Mouse (Mus musculus): ENCODE measurements around the gene Prss21.
"Not testable (repeated sequence)": the region's sequence is repeated elsewhere in the genome, so short reads cannot be mapped to it uniquely, and the experiment has no call there.

Gene Prss21

GRCm38 (mm10) chr17:23862926-23863325 lies 4.9 kb upstream of the Prss21 start:
- no peak for DNase-seq (ENCODE audit: extremely low read depth, low read depth)

- no peak for DNase-seq (ENCODE audit: extremely low read depth, low read depth)
Measured at GRCm38 (mm10) chr17:23868513-23868912, 657 bp downstream of the Prss21 start.

- peak; percentile 12 for DNase-seq (ENCODE audit: extremely low read depth, low read depth)
Measured at GRCm38 (mm10) chr17:23873884-23874856, 6.3 kb downstream of the Prss21 start.

- no peak for DNase-seq (ENCODE audit: extremely low read depth, low read depth)
Measured at GRCm38 (mm10) chr17:23876741-23877140, 8.9 kb downstream of the Prss21 start.

- DNase-seq (ENCODE audit: extremely low read depth, low read depth): no peak
Measured at GRCm38 (mm10) chr17:23877166-23877565, 9.3 kb downstream of the Prss21 start.

DNA sequence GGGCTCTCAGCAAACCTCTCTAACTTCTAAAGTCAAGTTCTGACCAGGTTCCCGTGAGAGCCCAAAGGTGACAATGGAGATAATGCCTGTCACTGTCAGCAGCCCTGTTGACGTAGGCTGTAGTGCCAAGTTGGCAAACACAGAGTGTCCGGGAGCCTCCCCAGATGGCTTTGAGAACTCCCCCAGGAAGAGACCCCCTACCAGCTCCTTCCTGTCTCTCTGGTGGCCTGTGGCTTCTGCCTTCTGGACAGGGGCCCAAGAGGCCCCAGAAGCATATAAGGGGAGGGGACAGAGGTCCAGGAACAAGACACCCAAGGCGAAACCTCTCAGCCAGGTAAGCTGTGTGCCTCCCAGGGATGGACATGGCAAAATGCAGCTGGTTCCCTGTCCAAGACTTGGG lies 12.7 kb downstream of the Prss21 start, which contains the start of the genes Dcpp1 and Dcpp2:
Gene Dcpp1, plus strand, starts transcription at position 301 of the 400 bp plus-strand sequence.
Gene Dcpp2, plus strand, starts transcription at position 305 of the 400 bp plus-strand sequence.
- DNase-seq (ENCODE audit: extremely low read depth, low read depth): not testable (repeated sequence)

DNA sequence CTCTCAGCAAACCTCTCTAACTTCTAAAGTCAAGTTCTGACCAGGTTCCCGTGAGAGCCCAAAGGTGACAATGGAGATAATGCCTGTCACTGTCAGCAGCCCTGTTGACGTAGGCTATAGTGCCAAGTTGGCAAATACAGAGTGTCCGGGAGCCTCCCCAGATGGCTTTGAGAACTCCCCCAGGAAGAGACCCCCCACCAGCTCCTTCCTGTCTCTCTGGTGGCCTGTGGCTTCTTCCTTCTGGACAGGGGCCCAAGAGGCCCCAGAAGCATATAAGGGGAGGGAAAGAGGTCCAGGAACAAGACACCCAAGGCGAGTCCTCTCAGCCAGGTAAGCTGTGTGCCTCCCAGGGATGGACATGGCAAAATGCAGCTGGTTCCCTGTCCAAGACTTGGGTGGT lies 49.3 kb downstream of the Prss21 start, which contains the start of gene Dcpp3:
Gene Dcpp3, plus strand, starts transcription at position 301 of the 400 bp plus-strand sequence.
- DNase-seq (ENCODE audit: extremely low read depth, low read depth): not testable (repeated sequence)

All from MEL-GATA-1-ER (cell line).